Mouse (Mus musculus) MEL (cell line): ENCODE measurements at regions not wholly inside any gene's neighbourhood (a gene's known extent, or its start where the extent isn't known, plus 50 kb on each side); places are given as distances from the start of the nearest gene placed in this dataset.

ENCODE experiments used
- DNase-seq: peaks from one replicate; pipeline ENCODE4 v3.0.0; 2011; ENCODE audit warnings: low read depth, low spot score
- H3K27ac ChIP-seq: 2 replicates; pipeline ENCODE4 v1.5.1; 2012; ENCODE audit warnings: low read depth, mild to moderate bottlenecking, control low read depth, low read length, moderate library complexity; ENCODE audit not compliant: control insufficient read depth
- H3K27me3 ChIP-seq, 2 experiments: fragments of 150-350 bp in 1 of 2; sonication (generic) in 1 of 2; 2 replicates each; pipeline ENCODE4 v1.6.1; 2012; ENCODE audit warnings: low read length in 2 of 2, mild to moderate bottlenecking in 2 of 2, improper control_type of control experiment in 1 of 2, moderate library complexity in 1 of 2; ENCODE audit not compliant: insufficient read depth in 2 of 2, control insufficient read depth in 1 of 2
- H3K36me3 ChIP-seq, 2 experiments: 2 replicates each; pipeline ENCODE4 v1.6.1; 2012 to 2014; ENCODE audit warnings: low read length in 2 of 2, improper control_type of control experiment in 1 of 2, inconsistent platforms in 1 of 2, mild to moderate bottlenecking in 1 of 2; ENCODE audit not compliant: insufficient read depth in 2 of 2, control insufficient read depth in 1 of 2
- H3K4me1 ChIP-seq, 2 experiments: fragments of 150-350 bp in 1 of 2; sonication (generic) in 1 of 2; 2 replicates each; pipeline ENCODE4 v1.6.1; 2012; ENCODE audit warnings: low read length in 2 of 2, improper control_type of control experiment in 1 of 2, mild to moderate bottlenecking in 1 of 2; ENCODE audit not compliant: insufficient read depth in 2 of 2, control insufficient read depth in 1 of 2
- H3K4me3 ChIP-seq, 2 experiments: fragments of 150-350 bp in 1 of 2; sonication (generic) in 1 of 2; 2 replicates each; pipeline ENCODE4 v1.5.1; 2012; ENCODE audit warnings: low read depth in 2 of 2, low read length in 2 of 2, mild to moderate bottlenecking in 2 of 2, moderate library complexity in 2 of 2, control low read depth in 1 of 2, improper control_type of control experiment in 1 of 2; ENCODE audit not compliant: control insufficient read depth in 1 of 2, insufficient read depth in 1 of 2
- H3K79me2 ChIP-seq: 2 replicates; pipeline ENCODE4 v1.6.1; 2012; ENCODE audit warnings: mild to moderate bottlenecking, low read length, moderate library complexity; ENCODE audit not compliant: control insufficient read depth, poor library complexity, insufficient read depth
- H3K9ac ChIP-seq: 2 replicates; pipeline ENCODE4 v1.6.1; 2012; ENCODE audit warnings: low read depth, mild to moderate bottlenecking, control low read depth, low read length, moderate library complexity; ENCODE audit not compliant: control insufficient read depth, poor library complexity, severe bottlenecking
- H3K9me3 ChIP-seq: fragments of 150-350 bp; sonication (generic); replicated peaks from 2 replicates; pipeline ENCODE4 v1.6.1; 2012; ENCODE audit warnings: mild to moderate bottlenecking, low read length, improper control_type of control experiment, moderate library complexity; ENCODE audit not compliant: insufficient read depth
- BHLHE40 ChIP-seq: IDR thresholded peaks from 2 replicates; pipeline ENCODE4 v1.6.1; 2012; ENCODE audit warnings: low read depth, mild to moderate bottlenecking, inconsistent platforms, low read length, improper control_type of control experiment, borderline replicate concordance
- GATA1 ChIP-seq: IDR thresholded peaks from 2 replicates; pipeline ENCODE4 v1.6.1; 2011; ENCODE audit warnings: low read depth, low read length, improper control_type of control experiment
- MEF2A ChIP-seq: IDR thresholded peaks from 2 replicates; pipeline ENCODE4 v1.6.1; 2014; ENCODE audit warnings: low read depth, mild to moderate bottlenecking, inconsistent platforms, low read length, improper control_type of control experiment; ENCODE audit not compliant: poor library complexity, insufficient replicate concordance, severe bottlenecking; ENCODE audit errors: extremely low read depth
- POLR2AphosphoS5 ChIP-seq: IDR thresholded peaks from 2 replicates; pipeline ENCODE4 v1.6.1; 2012; ENCODE audit warnings: low read depth, borderline replicate concordance, mild to moderate bottlenecking, inconsistent platforms, low read length, moderate library complexity, mixed read lengths
- USF2 ChIP-seq, 2 experiments: IDR thresholded peaks; 2 replicates each; pipeline ENCODE4 v1.6.1; 2011 to 2012; ENCODE audit warnings: improper control_type of control experiment in 2 of 2, low read length in 2 of 2, borderline replicate concordance in 1 of 2, inconsistent platforms in 1 of 2, low read depth in 1 of 2, mild to moderate bottlenecking in 1 of 2; ENCODE audit not compliant: insufficient read depth in 1 of 2
- ZNF384 ChIP-seq: IDR thresholded peaks from 2 replicates; pipeline ENCODE4 v1.6.1; 2012; ENCODE audit warnings: low read depth, mild to moderate bottlenecking, inconsistent platforms, low read length, improper control_type of control experiment

- Histone ChIP-seq H3K36me3 (no peaks in the 10 kb centered on the region), H3K79me2 (no peaks in the 10 kb centered on the region), H3K9ac (no peak overlapping the region), H3K4me3 (no peak overlapping the region), H3K9me3 (no peaks in the 10 kb centered on the region), H3K27me3 (no peaks in the 10 kb centered on the region), H3K27ac (no peak overlapping the region), H3K4me1 (no peaks in the 10 kb centered on the region)
- peak; percentile 6 for DNase-seq
- TF ChIP-seq POLR2AphosphoS5 = no peak
- no peak for TF ChIP-seq BHLHE40
- TF ChIP-seq ZNF384 = no peak
- no peak for TF ChIP-seq USF2 (IDR thresholded peaks at IDR 0.05; ENCODE audit: borderline replicate concordance in 1 of 2, insufficient read depth in 1 of 2, low read depth in 1 of 2, low read length in 2 of 2)
Measured at GRCm38 (mm10) chr2:7796415-7796814, 287.1 kb upstream of the Celf2 start.

- no peak overlapping the region for H3K4me3 ChIP-seq
Measured at GRCm38 (mm10) chr2:7792456-7793145, 283.2 kb upstream of the Celf2 start.

GRCm38 (mm10) chr2:7778610-7779009 lies 269.2 kb upstream of the Celf2 start:
- no peak for DNase-seq
- no peak for TF ChIP-seq MEF2A
- H3K9ac ChIP-seq = no peak overlapping the region

More at GRCm38 (mm10) chr2:7792456-7793145, 283.2 kb upstream of the Celf2 start:
- TF ChIP-seq GATA1 = no peak
- Histone ChIP-seq H3K27me3 (no peaks in the 10 kb centered on the region), H3K9me3 (no peaks in the 10 kb centered on the region), H3K27ac (no peak overlapping the region), H3K79me2 (no peaks in the 10 kb centered on the region), H3K4me1 (no peaks in the 10 kb centered on the region), H3K36me3 (no peaks in the 10 kb centered on the region), H3K9ac (no peak overlapping the region)
- DNase-seq = no peak

More at GRCm38 (mm10) chr2:7778610-7779009, 269.2 kb upstream of the Celf2 start:
- Histone ChIP-seq H3K79me2 (no peaks in the 10 kb centered on the region), H3K4me1 (no peaks in the 10 kb centered on the region), H3K36me3 (no peaks in the 10 kb centered on the region), H3K27me3 (no peaks in the 10 kb centered on the region), H3K4me3 (no peak overlapping the region), H3K9me3 (no peaks in the 10 kb centered on the region), H3K27ac (no peak overlapping the region)
